Comparison of ENCODE assay signal across 9 mouse cellular contexts in genomic region chrX:7645349-7645748, GRCm38 (mm10). TPM values are rescaled to one million over a fixed set of nuclear protein-coding genes. Genes with fewer than 3 reads are reported as not detected.
DNase-seq lines count a peak whose midpoint lies in the region; ATAC-seq and TF ChIP-seq lines count a peak whose summit lies in the region.
"Had no signal": no experiment of that assay in that cellular context is flagged by ENCODE, and none has a peak within 500 bp of the region (broad histone marks: within the 10 kb centered on the region; RNA-seq: fewer than 3 reads in every experiment).

No protein-coding gene starts in this region.

- ATAC-seq in lung, embryonic 14.5 days (ENCODE audit: insufficient read depth) = no peak
- no peak for ATAC-seq in granulocyte monocyte progenitor cell, adult 5-6 weeks (replicated peaks; ENCODE audit: poor library complexity, severe bottlenecking)

- H3K27me3 ChIP-seq in lung, embryonic 14.5 days (ENCODE audit: insufficient read depth, low read length) = no peaks in the 10 kb centered on the region

- no peak overlapping the region for H3K27ac ChIP-seq in lung, embryonic 14.5 days (ENCODE audit: low read depth)

- no peaks in the 10 kb centered on the region for H3K4me1 ChIP-seq in lung, embryonic 14.5 days (ENCODE audit: insufficient read depth)

- peak; percentile 92 for DNase-seq in 3T3-L1 (ENCODE audit: low read depth, low spot score)
- peak; percentile 88 for DNase-seq in CD4-positive, CD25-positive, alpha-beta regulatory T cell, adult 2 months (ENCODE audit: low read depth, low spot score)
- DNase-seq in c-Kit-negative CD71-positive TER-119-positive erythroid progenitor cells, embryonic 14.5 days (ENCODE audit: low read depth, low spot score) = peak; percentile 69
- DNase-seq in frontal cortex, postnatal 25 days (ENCODE audit: low spot score in 2 of 2) = peak; percentile 65 to 74
- DNase-seq in large intestine, adult 2 months (ENCODE audit: low read depth, low spot score) = peak; percentile 44
- DNase-seq in lung, embryonic 14.5 days = peak; percentile 90
- peak; percentile 69 for DNase-seq in spleen, adult 12 weeks (ENCODE audit: low spot score)

- no peak overlapping the region for H3K4me2 ChIP-seq in lung, embryonic 14.5 days

- no peaks in the 10 kb centered on the region for H3K9me3 ChIP-seq in lung, embryonic 14.5 days (ENCODE audit: low read depth, low read length)

- no peak overlapping the region for H3K9ac ChIP-seq in lung, embryonic 14.5 days

- TF ChIP-seq CTCF in lung, embryonic 14.5 days (IDR thresholded peaks at IDR 0.05; ENCODE audit: low read depth) = peak; percentile 73

- no peak overlapping the region for H3K4me3 ChIP-seq in lung, embryonic 14.5 days (ENCODE audit: low read depth, low read length)

- 11% methylated on average over 5 of the region's 5 CpGs for WGBS in large intestine, adult 2 months
- WGBS in lung, embryonic 14.5 days = 11% methylated on average over 5 of the region's 5 CpGs

- no peaks in the 10 kb centered on the region for H3K36me3 ChIP-seq in lung, embryonic 14.5 days (ENCODE audit: insufficient read depth)

RNA-seq across cellular contexts. Expression of gene Syp, which starts 7.1 kb away (rescaled TPM):
- 4.3 and 5.5 TPM in 2 replicates for polyA plus RNA-seq in large intestine, adult 2 months (2012; rRNA removed)
- polyA plus RNA-seq in lung, embryonic 14.5 days (2014; fragmentation: Nextera tagmentation; extraction: Ambion mirVana) = 0.88 and 0.97 TPM in 2 replicates
- 0.23 and 0.97 TPM in 2 replicates for total RNA-seq in granulocyte monocyte progenitor cell, adult 5-6 weeks (2014; fragmentation: Nextera tagmentation)
- total RNA-seq in granulocyte monocyte progenitor cell, adult 5-6 weeks (2017) = 0.13 TPM in 1 of 2 replicates, not detected in the other

RNA-seq across cellular contexts. Expression of gene Prickle3, which starts 11.7 kb away (rescaled TPM):
- polyA plus RNA-seq in large intestine, adult 2 months (2012; rRNA removed) = 7.1 and 10.6 TPM in 2 replicates
- polyA plus RNA-seq in lung, embryonic 14.5 days (2014; fragmentation: Nextera tagmentation; extraction: Ambion mirVana) = 8.3 and 8.6 TPM in 2 replicates
- 8.4 and 12.5 TPM in 2 replicates for total RNA-seq in granulocyte monocyte progenitor cell, adult 5-6 weeks (2014; fragmentation: Nextera tagmentation)
- 2.6 and 2.7 TPM in 2 replicates for total RNA-seq in granulocyte monocyte progenitor cell, adult 5-6 weeks (2017)

RNA-seq across cellular contexts. Expression of gene Plp2, which starts 25.8 kb away (rescaled TPM):
- 278 and 316 TPM in 2 replicates for polyA plus RNA-seq in large intestine, adult 2 months (2012; rRNA removed)
- 185 and 188 TPM in 2 replicates for polyA plus RNA-seq in lung, embryonic 14.5 days (2014; fragmentation: Nextera tagmentation; extraction: Ambion mirVana)
- total RNA-seq in granulocyte monocyte progenitor cell, adult 5-6 weeks (2014; fragmentation: Nextera tagmentation) = 51.4 and 73.9 TPM in 2 replicates
- 16.0 and 20.9 TPM in 2 replicates for total RNA-seq in granulocyte monocyte progenitor cell, adult 5-6 weeks (2017)

RNA-seq across cellular contexts. Expression of gene Magix, which starts 35.7 kb away (rescaled TPM):
- polyA plus RNA-seq in large intestine, adult 2 months (2012; rRNA removed) = 1.0 and 1.1 TPM in 2 replicates
- polyA plus RNA-seq in lung, embryonic 14.5 days (2014; fragmentation: Nextera tagmentation; extraction: Ambion mirVana) = 0.12 and 0.13 TPM in 2 replicates
- not detected in 2 replicates for total RNA-seq in granulocyte monocyte progenitor cell, adult 5-6 weeks (2014; fragmentation: Nextera tagmentation)
- 0.17 TPM in 1 of 2 replicates, not detected in the other for total RNA-seq in granulocyte monocyte progenitor cell, adult 5-6 weeks (2017)

RNA-seq across cellular contexts. Expression of gene Cacna1f, which starts 38.5 kb away (rescaled TPM):
- 0.01 TPM in 2 replicates for polyA plus RNA-seq in large intestine, adult 2 months (2012; rRNA removed)
- 0.05 TPM in 1 of 2 replicates, not detected in the other for polyA plus RNA-seq in lung, embryonic 14.5 days (2014; fragmentation: Nextera tagmentation; extraction: Ambion mirVana)
- 0.53 TPM in 1 of 2 replicates, not detected in the other for total RNA-seq in granulocyte monocyte progenitor cell, adult 5-6 weeks (2014; fragmentation: Nextera tagmentation)
- 0.09 and 0.46 TPM in 2 replicates for total RNA-seq in granulocyte monocyte progenitor cell, adult 5-6 weeks (2017)
- polyA plus RNA-seq: heart, embryonic 16.5 days had no signal
